Mouse (Mus musculus) G1E (cell line): ENCODE measurements around the gene Lmna. TPM values are rescaled to one million over a fixed set of nuclear protein-coding genes. Genes with fewer than 3 reads are reported as not detected.
A peak's percentile ranks its signal among the peaks of the same experiment; 100 is the strongest.

Experiments
- ATAC-seq: 2 replicates; pipeline ENCODE4 v1.8.0; 2016; ENCODE audit warnings: mild to moderate bottlenecking; ENCODE audit not compliant: insufficient number of reproducible peaks, poor library complexity, low FRiP score, severe bottlenecking; ENCODE audit errors: extremely low read depth
- DNase-seq: peaks from one replicate; pipeline ENCODE4 v3.0.0; 2012; ENCODE audit warnings: low spot score
- H3K27me3 ChIP-seq: 2 replicates; pipeline ENCODE4 v1.6.1; 2012; ENCODE audit warnings: mild to moderate bottlenecking, low read length, inconsistent platforms; ENCODE audit not compliant: insufficient read depth
- H3K36me3 ChIP-seq: replicated peaks from 2 replicates; pipeline ENCODE3; 2012; ENCODE audit warnings: mild to moderate bottlenecking, inconsistent platforms
- H3K4me1 ChIP-seq: 2 replicates; pipeline ENCODE4 v1.6.1; 2012; ENCODE audit warnings: low read depth, low read length, inconsistent platforms, mixed read lengths; ENCODE audit not compliant: insufficient read depth
- H3K4me3 ChIP-seq: 2 replicates; pipeline ENCODE4 v1.5.1; 2012; ENCODE audit warnings: low read depth, mild to moderate bottlenecking, inconsistent platforms, low read length, moderate library complexity, mixed read lengths
- H3K9me3 ChIP-seq: replicated peaks from 2 replicates; pipeline ENCODE4 v1.6.1; 2012; ENCODE audit warnings: inconsistent platforms
- CTCF ChIP-seq: IDR thresholded peaks from 2 replicates; pipeline ENCODE4 v1.5.1; 2012; ENCODE audit warnings: low read depth, low read length, inconsistent platforms, mixed read lengths
- GATA1 ChIP-seq: IDR thresholded peaks from 2 replicates; pipeline ENCODE4 v1.6.1; 2012; ENCODE audit warnings: borderline replicate concordance, low read length, inconsistent platforms, mixed read lengths
- GATA2 ChIP-seq: IDR thresholded peaks from 2 replicates; pipeline ENCODE4 v1.6.1; 2012; ENCODE audit warnings: low read depth, low read length, inconsistent platforms, borderline replicate concordance
- POLR2AphosphoS5 ChIP-seq: IDR thresholded peaks from 2 replicates; pipeline ENCODE4 v1.6.1; 2012; ENCODE audit warnings: low read depth, low read length, inconsistent platforms; ENCODE audit not compliant: insufficient replicate concordance
- TAL1 ChIP-seq: conservative IDR thresholded peaks from 2 replicates; pipeline ENCODE4 v1.6.1; 2012; ENCODE audit warnings: low read depth, low read length, inconsistent platforms, mixed read lengths
- polyA plus RNA-seq: library from polyadenylated mRNA; stranded (reverse); fragments of >175 nt; gene quantifications from 2 replicates; pipeline ENCODE4 v1.2.3, GENCODE M21; 2012
- total RNA-seq, 2 experiments: library from RNA; stranded (forward) in 1 of 2; stranded (reverse) in 1 of 2; fragments of 200-1000 nt in 1 of 2; fragments of >200 nt in 1 of 2; fragmentation: Nextera tagmentation in 1 of 2; gene quantifications; 2 replicates each; pipeline ENCODE4 v1.2.3; 2014 to 2017

The Lmna gene
- total and polyA plus RNA-seq, 3 experiments, result 72.1 to 336 (median 98.2) TPM

DNA sequence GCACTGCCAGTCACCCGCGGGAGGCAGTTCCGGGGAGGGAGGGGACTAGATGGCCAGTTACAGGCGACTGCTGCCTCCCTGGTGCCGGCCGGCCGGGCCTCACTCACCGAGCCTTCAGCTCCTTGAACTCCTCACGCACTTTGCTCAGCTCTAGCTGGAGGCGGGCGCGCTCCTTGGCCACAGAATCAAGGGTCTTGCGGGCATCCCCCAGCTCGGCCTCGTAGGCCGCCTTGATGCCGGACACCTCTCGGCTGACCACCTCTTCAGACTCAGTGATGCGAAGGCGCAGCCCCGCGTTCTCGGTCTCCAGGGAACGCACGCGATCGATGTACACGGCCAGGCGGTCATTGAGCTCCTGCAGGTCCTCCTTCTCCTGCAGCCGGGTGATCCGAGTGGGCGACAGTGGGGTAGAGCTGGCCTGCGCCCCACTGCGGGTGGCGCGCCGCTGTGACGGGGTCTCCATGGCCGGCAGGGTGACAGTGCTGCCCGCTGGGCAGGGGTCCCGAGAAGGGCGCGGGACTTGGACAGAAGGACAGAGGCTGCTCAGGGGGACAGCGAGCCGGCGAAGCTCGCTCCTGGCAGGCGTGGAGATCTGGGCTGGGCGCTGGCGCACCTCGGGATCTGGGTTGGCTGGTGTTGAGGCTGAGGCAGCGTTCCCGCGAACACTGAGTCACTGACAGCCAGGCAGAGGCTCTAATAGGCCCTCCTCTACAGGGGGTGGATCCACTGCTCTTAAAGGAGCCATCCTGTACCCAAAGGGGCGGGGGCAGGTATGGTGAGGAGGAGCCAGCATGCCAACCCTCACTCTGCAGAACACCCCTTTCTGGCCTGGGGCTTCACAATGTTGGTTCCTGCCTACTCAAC lies 6.9 kb downstream of the Lmna start:
- H3K27me3 ChIP-seq, result no peaks in the 10 kb centered on the region
- peak overlapping the region; percentile 89 for H3K4me3 ChIP-seq
- H3K9me3 ChIP-seq, result no peaks in the 10 kb centered on the region
- no peak for TF ChIP-seq GATA1
- TF ChIP-seq TAL1, result no peak
- no peak for TF ChIP-seq CTCF
- TF ChIP-seq POLR2AphosphoS5, result no peak
- no peak for TF ChIP-seq GATA2
- DNase-seq, result peak; percentile 91
- H3K36me3 ChIP-seq, result peaks cover 36% of the 10 kb centered on the region
- H3K4me1 ChIP-seq, result peaks cover 89% of the 10 kb centered on the region
- peak; percentile 91 for ATAC-seq

DNA sequence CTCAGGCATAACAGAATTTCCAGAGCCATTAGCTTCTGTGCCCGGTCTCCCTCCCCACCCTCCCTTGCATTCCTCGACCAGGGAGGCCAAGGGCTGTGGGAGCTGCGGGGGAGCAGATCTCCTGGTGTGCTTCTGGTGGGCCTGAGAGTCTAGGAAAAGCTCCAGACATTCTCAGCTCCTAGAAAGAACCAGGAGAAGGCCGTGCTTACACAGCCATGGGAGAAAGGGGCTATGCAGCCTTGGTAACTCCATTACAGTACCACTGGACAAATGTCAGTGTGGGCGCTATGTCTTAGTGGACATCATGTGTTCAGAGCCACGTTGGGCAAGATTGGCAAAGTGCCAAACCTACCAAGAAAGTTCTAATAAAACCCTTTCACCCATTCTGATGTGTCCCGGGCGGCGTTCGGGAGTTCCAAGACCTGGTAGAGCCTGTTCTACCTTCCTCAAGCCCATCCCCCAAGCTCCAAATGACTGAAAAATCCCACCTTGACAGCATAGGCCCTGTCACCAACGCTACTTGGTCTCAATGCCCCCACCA lies 7.7 kb downstream of the Lmna start:
- TF ChIP-seq CTCF, result no peak
- TF ChIP-seq GATA2, result no peak
- no peak for TF ChIP-seq TAL1
- TF ChIP-seq GATA1, result no peak
- no peak for TF ChIP-seq POLR2AphosphoS5
- Histone ChIP-seq H3K9me3 (no peaks in the 10 kb centered on the region), H3K27me3 (no peaks in the 10 kb centered on the region), H3K4me3 (peak overlapping the region; percentile 89), H3K36me3 (peaks cover 40% of the 10 kb centered on the region), H3K4me1 (peaks cover 89% of the 10 kb centered on the region)
- DNase-seq, result no peak
- no peak for ATAC-seq

DNA sequence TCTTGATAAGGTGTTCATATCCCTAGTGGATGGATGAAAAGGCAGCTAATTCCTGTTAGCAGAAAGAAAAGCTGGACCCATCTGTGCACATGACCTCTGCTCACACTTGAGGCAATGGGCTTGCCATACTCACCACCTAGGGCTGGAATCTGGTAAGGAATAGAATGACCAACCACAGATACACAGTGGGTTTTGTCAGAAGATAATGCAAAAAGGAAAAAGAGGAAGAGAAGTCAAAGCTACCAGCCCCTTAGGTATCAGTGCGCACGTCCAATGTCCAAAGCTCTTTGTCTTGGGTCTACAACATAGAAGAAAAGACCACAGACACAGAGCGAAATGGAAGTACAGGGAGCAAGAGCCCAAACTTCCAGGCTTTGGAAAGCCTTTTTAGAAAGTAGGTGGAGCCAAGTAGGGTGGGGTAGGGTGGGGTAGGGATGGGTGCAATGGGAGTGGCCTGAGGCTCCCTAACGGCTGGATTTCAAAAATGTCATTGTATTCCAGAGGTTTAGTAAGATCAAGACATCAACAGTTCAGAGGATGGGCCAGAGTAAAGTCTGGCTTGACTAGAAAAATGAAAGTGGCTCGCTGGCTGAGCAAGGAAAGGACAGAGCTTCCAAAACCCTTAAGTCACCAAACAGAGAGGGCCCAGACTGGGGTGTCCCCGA lies 8.3 kb downstream of the Lmna start:
- Histone ChIP-seq H3K9me3 (no peaks in the 10 kb centered on the region), H3K36me3 (peaks cover 42% of the 10 kb centered on the region)
- DNase-seq, result no peak

DNA sequence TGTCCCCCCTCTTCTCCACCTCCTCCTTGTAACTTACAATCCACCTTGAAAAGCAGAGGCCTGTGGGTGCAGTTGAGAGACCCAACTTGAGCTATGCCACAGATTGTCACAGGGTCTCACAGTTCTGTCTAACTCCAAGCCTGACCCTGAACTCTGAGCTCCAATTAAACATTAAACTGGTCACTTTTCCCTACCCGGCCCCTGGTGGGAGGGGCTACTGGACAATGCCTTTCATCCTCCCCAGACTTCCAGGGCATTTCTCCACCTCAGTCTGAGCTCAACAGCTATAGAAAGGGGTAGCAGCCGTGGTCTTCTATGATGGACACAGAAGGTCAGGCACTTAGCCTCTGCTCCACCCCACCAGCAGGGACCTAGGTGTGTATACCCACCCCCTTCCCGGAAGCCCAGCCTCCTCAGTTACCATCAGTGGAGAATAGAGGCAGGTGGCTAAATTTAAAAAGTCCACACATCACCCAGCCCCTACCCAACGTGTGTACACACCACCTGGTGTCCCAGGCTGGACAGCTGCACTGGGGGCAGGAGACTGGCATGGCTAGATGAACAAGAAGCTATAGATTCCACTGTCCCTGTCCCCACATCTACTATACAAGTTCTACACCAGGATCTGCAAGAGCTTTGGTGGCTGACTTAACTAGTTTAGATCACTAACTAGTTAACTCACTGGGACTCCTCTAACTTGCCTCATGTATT lies 8.9 kb downstream of the Lmna start:
- ATAC-seq (no peak), DNase-seq (no peak)
- Histone ChIP-seq H3K4me3 (peak overlapping the region; percentile 89; the same call in 1 of the 2 replicates), H3K27me3 (no peaks in the 10 kb centered on the region), H3K4me1 (peaks cover 87% of the 10 kb centered on the region), H3K36me3 (peaks cover 48% of the 10 kb centered on the region), H3K9me3 (no peaks in the 10 kb centered on the region)
- TF ChIP-seq TAL1 (no peak), CTCF (no peak), GATA2 (no peak), GATA1 (no peak), POLR2AphosphoS5 (no peak)

More for the DNA sequence above, 8.3 kb downstream of the Lmna start:
- TF ChIP-seq TAL1, result no peak
- TF ChIP-seq GATA1, result no peak
- TF ChIP-seq GATA2, result no peak
- TF ChIP-seq CTCF, result no peak
- no peak for TF ChIP-seq POLR2AphosphoS5
- peaks cover 87% of the 10 kb centered on the region for H3K4me1 ChIP-seq
- peak overlapping the region; percentile 89 for H3K4me3 ChIP-seq
- no peaks in the 10 kb centered on the region for H3K27me3 ChIP-seq
- ATAC-seq, result no peak

DNA sequence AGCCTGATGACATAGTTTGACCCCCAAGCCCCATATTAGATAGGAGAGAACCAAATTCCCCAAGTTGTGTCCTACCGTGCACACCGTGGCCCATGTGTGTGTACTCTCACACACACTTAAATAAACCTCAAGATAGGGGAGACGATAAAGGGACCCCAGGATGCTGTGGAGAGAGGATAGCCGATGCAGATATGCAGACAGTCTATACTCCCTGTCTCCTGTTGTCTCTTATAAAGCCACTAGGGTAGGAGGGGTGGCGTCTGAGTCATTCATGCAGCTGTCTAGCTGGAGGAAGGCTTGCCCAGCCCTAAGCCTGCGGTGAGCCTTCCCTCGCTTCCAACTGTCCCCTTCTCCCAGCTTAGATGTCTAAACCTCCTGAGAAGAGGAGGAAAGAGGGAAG lies 9.7 kb downstream of the Lmna start:
- TF ChIP-seq CTCF (no peak), POLR2AphosphoS5 (no peak), GATA2 (no peak), GATA1 (no peak), TAL1 (no peak)
- ATAC-seq (no peak), DNase-seq (no peak)
- Histone ChIP-seq H3K27me3 (no peaks in the 10 kb centered on the region), H3K9me3 (no peaks in the 10 kb centered on the region), H3K4me1 (peaks cover 87% of the 10 kb centered on the region), H3K36me3 (peaks cover 55% of the 10 kb centered on the region), H3K4me3 (peak overlapping the region; percentile 89; the same call in 1 of the 2 replicates)
